Mouse (Mus musculus): ENCODE measurements around the gene Arl16.

The Arl16 gene

DNA sequence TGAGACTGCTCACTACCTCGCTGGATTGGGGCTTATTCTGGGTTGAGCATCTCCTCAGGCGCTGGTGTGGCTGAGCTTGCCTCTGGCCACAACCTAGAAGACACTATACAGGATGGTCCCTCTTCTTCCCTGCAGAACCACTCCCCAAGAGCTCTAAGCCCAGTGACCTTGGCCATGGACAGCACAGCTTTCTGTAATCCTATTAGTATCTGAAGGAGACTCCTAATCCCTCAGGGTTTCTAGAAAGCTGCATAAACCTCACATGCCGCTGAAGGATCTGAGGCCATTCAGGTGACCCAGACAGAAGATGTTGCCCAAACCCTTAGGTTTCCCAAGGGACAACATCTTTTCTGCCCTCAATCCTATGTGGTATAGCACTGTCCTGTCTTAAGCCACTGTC lies 15.2 kb downstream of the Arl16 start:
- DNase-seq (ENCODE audit: low read depth, low spot score) = no peak

DNA sequence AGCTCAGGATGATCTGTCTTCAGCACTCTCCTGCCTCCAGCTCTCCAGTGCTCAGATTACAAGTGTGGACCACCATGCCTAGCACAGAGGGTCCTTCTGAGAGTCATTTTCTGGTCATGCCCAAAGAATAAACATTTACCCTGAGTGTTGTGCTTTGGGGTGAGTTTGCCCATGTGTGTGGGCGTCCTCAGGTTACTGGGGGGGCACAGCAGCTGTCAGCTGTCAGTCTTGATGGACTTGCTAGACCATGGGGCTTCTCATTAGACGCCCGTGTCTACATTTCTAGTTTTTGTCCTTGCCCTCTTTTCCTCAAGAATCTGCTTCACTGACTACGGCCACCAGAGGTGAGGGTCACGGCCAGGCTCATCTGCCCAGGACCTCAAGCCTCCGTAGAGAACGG lies 20.2 kb downstream of the Arl16 start:
- DNase-seq (ENCODE audit: low read depth, low spot score) = no peak

DNA sequence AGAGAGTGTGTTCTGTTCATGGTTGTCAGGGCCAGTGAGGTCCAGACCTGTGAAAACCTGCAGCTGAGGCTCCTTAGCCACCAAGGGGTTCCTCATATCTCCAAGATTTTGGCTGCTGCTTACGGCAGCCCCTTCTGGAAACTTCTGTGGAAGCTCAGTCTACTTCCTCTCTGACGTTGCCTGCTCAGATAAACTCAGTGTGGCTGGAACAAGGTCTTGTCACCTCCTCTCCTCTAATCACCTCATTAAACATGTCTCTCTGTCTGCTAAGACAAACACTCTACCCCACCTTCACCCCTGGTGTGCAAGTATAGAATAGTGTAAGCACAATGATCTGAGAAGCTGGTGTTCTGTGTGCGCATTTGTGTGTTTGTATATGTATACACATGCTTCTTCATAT lies 21.9 kb downstream of the Arl16 start:
- no peak for DNase-seq (ENCODE audit: low read depth, low spot score)

DNA sequence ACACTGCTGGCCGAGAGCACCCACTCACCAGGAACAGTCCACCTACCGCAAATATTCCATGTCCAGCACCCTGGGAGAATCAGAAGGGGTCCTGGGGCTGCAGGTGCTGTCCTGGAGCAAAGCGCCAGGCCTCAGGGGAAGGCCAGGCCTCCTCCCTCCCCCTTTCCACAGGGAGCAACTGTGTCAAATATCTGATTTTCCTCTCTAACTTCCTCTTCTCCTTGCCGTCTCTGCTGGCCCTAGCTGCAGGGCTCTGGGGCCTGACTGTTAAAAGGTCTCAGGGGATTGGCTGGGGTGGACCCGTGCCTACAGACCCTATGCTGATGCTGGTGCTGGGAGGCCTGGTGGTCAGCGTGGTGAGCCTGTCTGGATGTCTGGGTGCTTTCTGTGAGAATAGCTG lies 23.3 kb downstream of the Arl16 start:
- no peak for DNase-seq (ENCODE audit: low read depth, low spot score)

DNA sequence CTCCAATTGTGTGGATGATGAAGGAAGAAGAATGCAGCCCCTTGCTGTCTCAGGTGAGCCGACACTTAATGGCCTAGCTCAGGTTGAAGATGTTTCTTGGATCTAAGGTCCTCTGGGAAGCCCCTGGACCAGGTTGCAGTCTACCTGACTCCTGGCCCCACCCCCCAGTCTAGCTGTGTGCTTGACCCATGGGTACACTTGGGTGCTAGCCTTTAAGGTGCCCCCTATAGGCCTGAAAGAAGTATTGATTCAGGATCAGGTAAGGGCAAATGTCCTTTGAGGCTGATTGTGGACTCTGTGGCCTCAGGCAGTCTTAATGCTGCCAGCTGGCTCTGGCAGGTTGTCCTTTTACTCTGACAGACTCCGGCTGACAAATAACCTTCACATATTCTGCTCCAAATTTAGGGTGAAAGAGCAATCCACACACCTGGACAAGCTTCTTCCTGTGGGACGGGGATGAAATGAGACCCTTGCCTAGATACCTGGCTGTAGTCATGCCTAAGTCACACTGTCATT lies 24.6 kb downstream of the Arl16 start:
- peak; percentile 27 for DNase-seq (ENCODE audit: low read depth, low spot score)

DNA sequence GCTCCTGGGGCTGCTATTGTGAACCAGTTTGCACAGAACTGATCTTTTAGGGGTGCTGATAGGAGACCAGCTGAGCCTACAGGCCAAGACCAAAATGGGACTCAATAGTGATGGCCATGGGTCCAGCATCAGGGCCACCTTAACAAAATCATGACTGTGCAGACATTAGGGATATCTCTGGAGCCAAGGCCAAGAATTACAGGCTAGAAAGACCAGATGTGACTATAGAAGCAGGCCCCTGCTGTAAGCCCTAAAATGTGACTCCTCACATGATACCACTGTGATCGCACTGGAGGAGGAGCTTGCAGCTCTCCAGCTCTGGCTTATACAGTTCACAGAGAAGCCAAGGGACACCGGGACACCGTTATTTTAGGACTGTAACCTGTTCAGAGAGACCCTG lies 25.1 kb downstream of the Arl16 start, which contains the start of gene Tspan10:
TSS of gene Tspan10 (plus strand) at position 301 of the 400 bp plus-strand sequence.
- DNase-seq (ENCODE audit: low read depth, low spot score) = no peak

DNA sequence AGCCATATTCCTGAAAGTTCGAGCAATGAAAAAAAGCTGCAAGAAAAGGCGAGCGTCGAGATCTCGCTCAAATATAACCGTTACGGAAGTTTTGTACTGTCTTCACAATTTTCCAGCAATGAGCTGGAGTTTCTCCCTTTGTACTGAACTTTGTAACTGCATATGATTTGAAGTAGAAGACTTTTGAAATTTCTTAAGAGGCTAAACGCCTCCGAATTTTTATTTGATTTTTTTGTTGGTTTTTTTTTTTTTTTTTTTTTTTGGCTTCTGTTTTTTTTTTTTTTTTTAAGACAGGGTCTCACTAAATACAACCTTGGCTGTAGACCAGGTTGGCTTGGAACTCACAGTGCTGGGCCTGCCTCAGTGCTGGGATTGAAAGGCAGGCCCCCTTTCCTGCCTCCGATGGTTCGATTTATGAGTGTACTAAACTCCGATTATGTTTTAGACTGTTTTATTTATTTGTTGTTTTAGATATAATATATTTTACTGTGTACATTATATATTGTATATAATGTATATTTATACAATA lies 29.5 kb downstream of the Arl16 start:
- no peak for DNase-seq (ENCODE audit: low read depth, low spot score)

DNA sequence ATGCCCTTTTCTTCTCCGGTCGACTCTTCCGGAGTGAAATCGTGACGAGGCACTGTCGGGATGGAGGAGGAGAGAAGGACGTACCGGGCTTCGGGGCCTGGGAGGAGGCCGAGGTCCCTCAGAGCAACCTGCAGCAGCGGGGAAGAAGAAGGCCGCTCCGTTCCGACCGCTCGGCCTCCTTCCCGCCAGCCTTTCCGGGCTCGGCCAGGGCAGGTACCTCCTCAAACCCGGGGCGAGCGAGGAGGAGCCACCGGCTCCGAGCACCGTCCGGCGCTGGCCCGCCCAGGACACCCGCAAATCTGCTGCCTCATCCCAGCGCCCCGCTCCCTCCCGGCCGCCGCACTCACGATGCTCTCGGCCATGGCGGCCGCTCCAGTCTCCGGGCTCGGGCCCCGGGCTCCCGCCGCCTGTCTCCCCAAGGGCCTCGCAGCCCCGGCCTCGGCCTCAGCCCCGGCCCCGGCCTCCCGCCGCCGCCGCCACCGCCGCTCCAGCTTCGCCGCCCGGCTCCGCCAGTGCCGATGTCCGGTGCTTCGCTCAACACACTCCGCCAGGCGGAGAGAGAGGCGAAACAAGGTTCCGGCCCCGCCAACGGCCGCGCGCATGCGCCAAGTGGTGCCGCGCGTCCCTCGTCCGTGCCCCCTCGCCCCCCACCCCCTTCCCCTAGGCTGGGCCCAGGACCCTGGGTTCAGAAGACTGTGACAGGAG lies 30.1 kb downstream of the Arl16 start, which contains the start of gene Nploc4:
TSS of gene Nploc4 (minus strand) at position 557 of the 705 bp plus-strand sequence.
- peak; percentile 90 for DNase-seq (ENCODE audit: low read depth, low spot score)

DNA sequence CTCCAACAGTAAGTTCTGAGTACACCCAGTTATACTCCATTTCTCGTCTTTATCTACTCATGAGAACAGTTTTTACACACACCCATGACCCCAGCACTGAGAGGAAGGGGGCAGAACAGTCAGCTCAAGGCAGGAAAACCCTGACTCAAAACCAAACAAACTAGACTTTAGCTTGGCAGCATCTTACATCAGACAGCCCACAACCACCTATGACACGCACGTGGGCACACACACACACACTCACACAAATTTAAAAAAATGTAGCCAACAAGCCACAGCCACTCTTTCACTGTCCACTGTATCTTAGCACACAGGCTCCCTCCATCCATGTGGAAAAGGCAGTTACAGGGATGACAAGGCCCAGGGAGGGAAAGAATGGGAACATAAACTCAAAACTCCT lies 40.7 kb downstream of the Arl16 start:
- no peak for DNase-seq (ENCODE audit: low read depth, low spot score)

DNA sequence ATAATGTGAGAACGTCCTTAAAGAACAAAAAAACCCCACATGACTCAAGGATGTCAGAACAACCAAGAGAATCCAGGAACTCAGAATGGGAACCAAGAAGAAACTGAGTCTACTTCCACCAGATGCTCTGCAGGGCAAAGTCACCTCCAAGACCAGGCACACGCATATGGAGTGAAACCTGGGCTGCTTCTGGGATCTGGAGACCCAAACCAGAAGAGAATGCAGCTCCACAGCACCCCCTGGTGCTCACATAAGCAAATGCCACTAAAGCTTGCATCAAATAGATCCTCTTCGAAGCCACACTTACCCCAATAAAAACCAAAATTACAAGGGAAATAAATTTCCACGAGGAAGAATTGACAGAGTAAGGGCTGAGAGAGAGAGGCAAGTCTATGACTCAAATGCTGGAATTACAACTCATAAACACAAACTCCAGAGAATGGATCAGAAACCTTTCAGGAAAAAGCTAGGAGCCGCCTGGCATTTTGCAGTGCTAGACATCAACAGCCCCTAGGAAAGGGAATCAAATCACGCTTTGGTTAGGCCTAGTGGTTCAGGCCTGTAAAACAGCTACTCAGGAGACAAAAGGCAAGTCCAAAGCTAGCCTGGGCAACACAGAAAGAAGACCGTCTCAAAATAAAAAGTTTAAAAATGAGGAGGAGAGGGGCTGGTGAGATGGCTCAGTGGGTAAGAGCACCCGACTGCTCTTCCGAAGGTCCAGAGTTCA lies 43.7 kb downstream of the Arl16 start:
- DNase-seq (ENCODE audit: low read depth, low spot score) = peak; percentile 90

DNA sequence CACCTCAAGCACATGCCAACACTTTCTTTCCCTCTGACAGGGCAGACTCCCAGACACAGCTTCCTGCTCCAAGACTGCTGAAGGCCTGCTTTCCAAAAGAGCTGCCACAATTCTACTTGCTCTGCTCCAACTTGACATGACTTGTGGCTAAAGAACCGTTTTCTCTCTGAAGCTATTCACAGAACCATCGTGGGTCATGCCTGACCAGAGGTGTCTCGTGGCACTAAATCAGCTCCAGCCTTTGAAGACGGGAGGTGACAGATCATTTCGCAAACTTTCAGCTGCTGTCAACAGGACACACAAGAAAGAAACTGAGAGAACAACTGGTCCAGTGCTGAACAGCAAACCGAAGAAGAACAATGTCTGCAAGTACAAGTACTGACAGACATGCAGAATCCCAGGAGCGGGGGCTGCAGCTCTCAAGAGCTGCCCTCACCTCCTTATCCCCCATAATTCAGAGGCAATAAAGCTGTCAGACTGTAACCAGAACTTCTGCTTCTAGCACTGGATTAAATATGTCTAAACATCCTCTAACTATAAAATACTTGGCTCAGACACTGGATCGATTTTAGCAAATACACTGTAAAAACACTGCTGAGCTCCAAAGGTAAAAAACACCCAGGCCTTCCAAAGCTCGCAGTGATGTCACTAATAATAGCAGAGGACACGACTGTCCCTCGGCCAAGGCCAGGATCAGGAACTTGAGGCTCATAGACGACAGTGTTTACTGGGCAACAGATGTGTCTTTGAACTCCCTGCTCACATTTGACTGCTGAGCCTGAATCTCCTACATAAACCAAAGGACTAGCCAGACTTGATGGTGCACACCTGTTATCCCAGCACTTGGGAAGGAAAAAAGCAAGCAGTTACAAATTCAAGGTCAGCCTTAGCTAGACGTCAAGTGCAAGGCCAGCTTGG lies 44.5 kb downstream of the Arl16 start:
- no peak for DNase-seq (ENCODE audit: low read depth, low spot score)

DNA sequence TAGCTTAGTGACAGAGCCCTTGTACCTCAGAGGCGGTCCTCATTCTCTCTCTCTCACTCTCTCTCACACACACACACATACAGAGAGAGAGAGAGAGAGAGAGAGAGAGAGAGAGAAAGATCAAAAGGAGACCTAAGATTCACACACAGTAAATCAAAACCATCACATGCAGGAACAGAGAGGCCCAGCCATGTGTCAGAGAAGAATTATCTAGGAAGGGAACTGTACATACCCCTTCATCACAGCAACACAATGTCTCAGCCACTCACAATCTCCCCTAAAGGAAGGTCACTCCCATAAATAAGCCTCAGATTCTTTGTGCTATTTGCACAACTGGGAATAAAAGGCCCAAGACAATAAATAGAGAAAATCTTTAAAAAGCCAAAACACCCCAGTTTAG lies 48.8 kb downstream of the Arl16 start:
- DNase-seq (ENCODE audit: low read depth, low spot score) = no peak

DNA sequence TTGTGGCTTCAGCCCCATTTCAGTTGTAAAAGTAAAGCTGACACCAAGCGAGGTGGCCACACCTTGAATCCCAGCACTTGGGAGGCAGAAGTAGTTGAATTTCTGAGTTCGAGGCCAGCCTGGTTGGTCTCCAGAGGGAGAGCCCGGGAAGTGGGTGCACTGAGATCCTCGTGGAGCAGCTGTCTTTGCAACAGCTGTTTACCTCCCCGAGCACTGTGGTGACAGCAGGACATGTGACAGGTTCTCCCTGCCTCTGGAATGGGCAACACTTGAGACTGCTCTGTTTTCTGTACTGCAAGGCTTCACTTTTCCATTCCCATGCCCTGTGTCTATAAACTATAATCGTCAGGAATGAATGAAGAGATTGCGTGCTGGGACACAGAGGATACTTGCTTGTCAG lies 49.6 kb downstream of the Arl16 start:
- no peak for DNase-seq (ENCODE audit: low read depth, low spot score)
